Mouse (Mus musculus) lung, adult 2 months (tissue): ENCODE measurements at regions not wholly inside any gene's neighbourhood (a gene's known extent, or its start where the extent isn't known, plus 50 kb on each side); places are given as distances from the start of the nearest gene placed in this dataset.

ENCODE experiments used
- DNase-seq: peaks from one replicate; pipeline ENCODE4 v3.0.0; 2022
- H3K4me1 ChIP-seq: fragments of 200-500 bp; 2 replicates; pipeline ENCODE4 v1.6.1; 2011; ENCODE audit warnings: low read length; ENCODE audit not compliant: control insufficient read depth, insufficient read depth
- H3K4me3 ChIP-seq: fragments of 200-500 bp; replicated peaks from 2 replicates; pipeline ENCODE3; 2011; ENCODE audit warnings: low read depth, mild to moderate bottlenecking, control low read depth, low read length; ENCODE audit errors: extremely low read depth
- CTCF ChIP-seq: fragments of 200-500 bp; IDR thresholded peaks from 2 replicates; pipeline ENCODE4 v1.5.1; 2011; ENCODE audit warnings: mild to moderate bottlenecking, low read length, control low read depth; ENCODE audit not compliant: insufficient read depth
- POLR2A ChIP-seq: fragments of 200-500 bp; IDR thresholded peaks from 2 replicates; pipeline ENCODE4 v1.6.1; 2011; ENCODE audit warnings: low read depth, mild to moderate bottlenecking, control low read depth, low read length, borderline replicate concordance; ENCODE audit errors: extremely low read depth
- WGBS: fragments of 180-500 bp; shearing (Covaris S2); methylation state at CpG from one replicate; pipeline ENCODE4 v1.1.7; 2018; 5-methylcytosine and 5-hydroxymethylcytosine counted together

DNA sequence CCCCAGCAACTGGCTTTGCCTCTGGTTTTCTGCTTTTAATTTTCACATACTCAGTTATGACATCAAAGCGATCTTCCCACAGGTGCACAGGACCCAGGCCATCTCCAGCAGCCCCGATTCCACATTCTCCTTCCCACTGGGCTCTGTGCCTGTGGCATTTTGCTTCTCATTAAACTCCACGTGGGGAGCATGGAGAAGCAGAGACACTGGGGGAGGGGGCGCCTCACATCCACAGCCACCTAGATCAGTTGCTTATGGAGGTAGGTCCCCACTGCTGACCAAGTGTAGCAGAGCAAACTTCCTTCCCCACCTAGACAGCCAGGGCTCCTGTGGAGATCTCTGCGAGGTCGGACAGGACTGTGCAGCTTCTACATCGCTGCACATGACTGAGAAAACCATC is 147.3 kb downstream of the Cct6b start:
- DNase-seq, result no peak
- 55% methylated on average over 7 of the region's 7 CpGs for WGBS

DNA sequence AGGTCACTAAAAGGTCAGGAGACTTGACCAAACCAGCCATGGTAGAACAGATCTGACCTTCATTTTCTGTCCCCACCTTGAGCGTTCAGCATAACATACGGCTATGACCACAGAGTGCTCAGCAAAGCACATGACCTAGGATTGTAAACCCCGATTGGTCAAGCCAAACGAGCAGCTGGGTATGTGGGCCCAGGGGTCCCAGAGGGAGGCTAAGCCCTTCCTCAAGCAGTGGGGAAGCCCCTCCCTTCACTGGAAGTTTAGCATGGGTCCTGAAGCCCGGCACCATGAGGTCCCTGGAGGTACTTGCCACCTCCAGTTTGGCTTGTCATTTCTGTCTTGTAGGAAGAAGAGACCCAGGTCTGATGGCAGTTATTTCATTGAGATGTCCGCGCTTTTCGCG is 149.8 kb downstream of the Cct6b start:
- DNase-seq, result no peak
- TF ChIP-seq POLR2A (no peak), CTCF (no peak)
- WGBS, result 87% methylated on average over 9 of the region's 9 CpGs
- H3K4me3 ChIP-seq, result no peak overlapping the region
- H3K4me1 ChIP-seq, result no peaks in the 10 kb centered on the region

More for the DNA sequence above, 147.3 kb downstream of the Cct6b start:
- Histone ChIP-seq H3K4me3 (no peak overlapping the region), H3K4me1 (no peaks in the 10 kb centered on the region)
- no peak for TF ChIP-seq POLR2A
- no peak for TF ChIP-seq CTCF

DNA sequence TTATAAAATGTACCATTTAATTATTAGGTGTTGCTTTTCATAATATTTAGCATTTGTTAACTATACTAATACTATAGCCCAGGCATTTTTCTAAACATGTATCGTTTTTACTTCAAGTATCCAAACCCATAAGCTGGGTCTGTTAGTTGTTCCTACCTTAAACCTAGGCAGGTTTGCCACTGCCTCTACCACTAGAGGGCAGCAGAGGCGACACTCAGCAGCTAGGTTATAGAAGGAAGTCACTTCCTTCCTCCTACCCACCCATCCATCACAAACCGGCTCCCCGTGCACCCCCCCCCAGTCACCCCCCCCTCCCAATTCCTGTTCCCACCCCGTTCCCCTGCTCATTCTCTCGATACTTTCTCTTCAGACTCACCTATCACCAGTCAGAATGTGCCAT is 150.6 kb downstream of the Cct6b start:
- H3K4me3 ChIP-seq, result no peak overlapping the region
- TF ChIP-seq CTCF (peak; percentile 96), POLR2A (no peak)
- peak; percentile 41 for DNase-seq
- no peaks in the 10 kb centered on the region for H3K4me1 ChIP-seq
- WGBS, result 7% methylated on average over 6 of the region's 6 CpGs

DNA sequence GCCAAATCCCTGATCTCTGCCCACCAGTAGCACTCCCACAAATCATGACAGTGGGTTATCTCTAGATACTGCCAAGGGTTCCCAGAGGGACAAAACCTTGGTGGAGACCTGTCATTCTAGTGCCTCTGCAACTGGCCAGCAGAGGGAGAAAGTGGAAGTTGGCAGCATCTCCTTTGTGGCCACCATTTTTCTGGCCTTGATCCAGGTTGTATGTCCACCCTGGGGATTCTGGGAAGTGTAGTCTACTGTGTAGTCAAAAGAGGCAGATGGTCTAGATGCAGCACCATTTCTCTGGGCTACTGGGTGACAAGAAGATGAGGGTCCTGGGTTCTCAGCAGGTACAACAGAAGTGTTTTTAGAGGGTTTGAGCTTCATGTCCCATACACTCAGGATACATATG is 152.1 kb downstream of the Cct6b start:
- peak; percentile 15 for DNase-seq
- no peak overlapping the region for H3K4me3 ChIP-seq
- no peaks in the 10 kb centered on the region for H3K4me1 ChIP-seq
- TF ChIP-seq CTCF (peak; percentile 19; the same call in 1 of the 2 replicates), POLR2A (no peak)

DNA sequence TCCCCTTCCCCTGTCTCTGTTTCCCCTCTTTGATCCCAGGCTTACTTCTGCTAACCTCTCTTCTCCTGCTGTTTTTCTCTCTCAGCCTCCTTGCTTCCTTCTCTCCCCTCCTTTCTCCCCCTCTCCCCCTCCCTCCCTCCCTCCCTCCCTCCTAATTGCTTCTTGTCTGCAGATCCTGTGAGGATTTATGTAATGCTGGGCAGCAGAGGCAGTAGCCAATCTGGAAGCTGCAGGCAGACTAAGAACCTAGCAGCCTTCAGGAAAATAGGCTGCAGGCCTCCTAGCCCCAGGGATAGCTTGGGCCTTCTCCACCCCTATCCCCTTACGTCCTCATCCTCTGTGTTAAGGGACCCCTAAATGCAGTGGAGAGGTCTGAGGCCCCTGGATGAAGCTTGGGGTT is 155.2 kb downstream of the Cct6b start:
- no peaks in the 10 kb centered on the region for H3K4me1 ChIP-seq
- no peak for DNase-seq
- WGBS, result 64% methylated on average over 1 of the region's 1 CpGs
- TF ChIP-seq POLR2A (no peak), CTCF (no peak)
- no peak overlapping the region for H3K4me3 ChIP-seq

DNA sequence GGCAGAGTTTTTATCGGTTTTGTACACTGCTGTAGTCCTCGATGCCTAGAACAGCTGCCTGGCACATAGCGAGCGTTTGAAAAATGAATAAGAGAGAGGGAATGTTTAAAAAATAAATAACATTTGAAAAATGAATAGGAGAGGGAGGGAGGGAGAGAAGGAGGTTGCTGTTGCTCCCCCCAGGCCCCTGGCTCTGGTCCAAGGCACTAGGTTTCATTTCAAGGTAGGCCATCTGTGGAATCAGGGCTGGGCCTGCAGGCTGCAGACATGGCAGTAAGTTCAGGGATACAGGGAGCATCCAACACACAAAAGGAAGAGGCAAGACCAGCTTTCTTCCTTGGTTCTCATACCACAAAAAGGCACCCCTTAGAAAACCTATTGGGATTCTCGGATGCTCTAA is 156.5 kb downstream of the Cct6b start:
- 66% methylated on average over 5 of the region's 5 CpGs for whole genome bisulfite sequencing
- no peak for TF ChIP-seq CTCF
- no peak for TF ChIP-seq POLR2A
- H3K4me3 ChIP-seq, result no peak overlapping the region
- no peak for DNase-seq
- H3K4me1 ChIP-seq, result no peaks in the 10 kb centered on the region

DNA sequence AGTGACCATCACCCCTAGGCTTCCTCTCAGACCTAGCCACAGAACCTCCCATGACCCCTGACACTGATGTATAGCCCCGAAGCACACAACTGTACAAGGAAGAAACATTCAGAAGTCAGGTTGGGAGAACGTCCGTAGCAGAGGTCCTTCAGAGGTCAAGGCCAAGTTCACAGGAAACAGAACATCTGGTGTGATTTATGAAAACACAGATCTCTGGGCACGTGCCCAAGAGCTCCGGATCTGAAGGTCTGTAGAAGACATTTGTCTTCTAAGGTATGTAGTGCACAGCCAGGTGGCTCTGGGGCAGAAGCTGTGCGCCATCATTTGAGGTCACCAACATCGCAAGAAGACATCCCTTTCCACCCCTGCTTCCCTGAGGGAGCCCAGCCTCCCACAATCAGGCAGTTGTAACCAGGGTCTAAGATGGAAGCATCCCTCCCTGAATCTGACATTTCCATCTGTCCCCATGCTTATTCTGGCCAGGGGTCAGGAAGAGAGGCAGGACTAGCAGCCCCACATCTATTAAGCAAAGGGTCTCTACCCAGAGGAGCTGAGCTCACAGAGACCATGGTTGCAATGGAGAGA is 159.8 kb downstream of the Cct6b start:
- no peak for DNase-seq
- Histone ChIP-seq H3K4me3 (no peak overlapping the region), H3K4me1 (no peaks in the 10 kb centered on the region)
- WGBS, result 30% methylated on average over 7 of the region's 7 CpGs
- TF ChIP-seq CTCF, result no peak
- no peak for TF ChIP-seq POLR2A

DNA sequence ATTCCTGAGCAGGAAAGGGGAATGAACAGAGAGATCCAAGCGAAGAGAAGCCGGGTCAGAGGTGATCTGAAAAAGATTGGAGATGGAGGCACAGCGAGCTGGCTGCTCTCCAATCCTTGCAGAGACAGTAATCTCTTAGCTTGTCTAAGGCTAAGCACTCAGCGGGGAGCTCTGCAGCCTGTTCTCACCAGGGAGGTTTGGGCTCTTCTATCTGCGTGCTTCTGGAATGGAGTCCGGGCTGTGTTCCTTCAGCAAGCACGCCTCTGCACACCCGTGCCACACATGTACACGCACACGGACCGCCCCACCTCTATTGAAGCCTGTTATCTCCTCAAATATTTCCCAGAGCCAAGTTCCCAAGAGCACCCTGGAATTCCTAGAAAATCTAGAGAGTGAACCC is 161.3 kb downstream of the Cct6b start:
- Histone ChIP-seq H3K4me1 (no peaks in the 10 kb centered on the region), H3K4me3 (no peak overlapping the region)
- TF ChIP-seq CTCF (no peak), POLR2A (no peak)
- 14% methylated on average over 11 of the region's 11 CpGs for WGBS
- no peak for DNase-seq

DNA sequence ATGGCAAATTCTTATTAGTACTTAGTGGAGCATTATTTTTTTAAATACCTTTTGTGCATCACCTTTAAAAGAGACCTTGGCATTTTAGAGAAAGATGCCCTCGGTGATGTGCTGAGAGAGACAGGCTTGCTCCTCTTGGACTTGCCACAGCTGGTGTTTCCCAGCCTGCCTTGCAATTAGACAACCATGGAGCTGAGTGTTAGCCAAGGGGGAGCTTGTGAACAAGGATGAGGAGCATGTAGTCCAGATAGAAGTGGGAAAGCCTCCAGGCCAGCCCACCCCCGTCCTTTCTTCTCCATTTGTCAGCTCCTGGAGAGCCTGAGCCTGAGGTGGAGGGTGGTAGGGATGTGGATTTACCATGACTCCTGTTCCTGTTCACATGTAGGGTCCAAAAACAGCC is 161.9 kb downstream of the Cct6b start:
- DNase-seq, result no peak
- TF ChIP-seq CTCF (no peak), POLR2A (no peak)
- no peak overlapping the region for H3K4me3 ChIP-seq
- H3K4me1 ChIP-seq, result no peaks in the 10 kb centered on the region
- 51% methylated on average over 2 of the region's 2 CpGs for WGBS

DNA sequence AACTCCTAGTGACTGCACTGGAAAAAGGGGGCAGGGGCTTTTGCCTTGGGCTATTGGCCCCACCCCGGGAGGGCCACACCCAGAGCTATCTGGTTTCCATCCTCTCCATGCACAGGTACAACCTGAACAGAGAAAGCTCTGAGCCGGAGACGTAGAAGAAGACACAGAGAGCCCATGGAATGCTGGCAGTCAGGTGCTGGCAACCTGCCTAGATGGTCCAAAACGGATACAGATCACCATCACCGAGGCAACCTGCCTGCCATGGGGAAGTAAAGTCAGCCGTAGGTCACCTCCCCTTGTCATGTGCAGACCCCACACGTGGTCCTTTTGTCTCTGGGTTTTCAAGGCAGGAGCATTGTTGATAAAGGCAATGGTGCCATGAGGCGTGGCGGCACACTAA is 164.0 kb downstream of the Cct6b start:
- DNase-seq, result no peak
- no peaks in the 10 kb centered on the region for H3K4me1 ChIP-seq
- WGBS, result 66% methylated on average over 9 of the region's 9 CpGs
- no peak overlapping the region for H3K4me3 ChIP-seq
- TF ChIP-seq CTCF (no peak), POLR2A (no peak)
